Mouse (Mus musculus): ENCODE data around the gene Pex5l. TPM values are rescaled to one million over a fixed set of nuclear protein-coding genes. Genes with fewer than 3 reads are reported as not detected.

Pex5l gene
- polyA plus RNA-seq, 1 experiment: 2.4 TPM

DNA sequence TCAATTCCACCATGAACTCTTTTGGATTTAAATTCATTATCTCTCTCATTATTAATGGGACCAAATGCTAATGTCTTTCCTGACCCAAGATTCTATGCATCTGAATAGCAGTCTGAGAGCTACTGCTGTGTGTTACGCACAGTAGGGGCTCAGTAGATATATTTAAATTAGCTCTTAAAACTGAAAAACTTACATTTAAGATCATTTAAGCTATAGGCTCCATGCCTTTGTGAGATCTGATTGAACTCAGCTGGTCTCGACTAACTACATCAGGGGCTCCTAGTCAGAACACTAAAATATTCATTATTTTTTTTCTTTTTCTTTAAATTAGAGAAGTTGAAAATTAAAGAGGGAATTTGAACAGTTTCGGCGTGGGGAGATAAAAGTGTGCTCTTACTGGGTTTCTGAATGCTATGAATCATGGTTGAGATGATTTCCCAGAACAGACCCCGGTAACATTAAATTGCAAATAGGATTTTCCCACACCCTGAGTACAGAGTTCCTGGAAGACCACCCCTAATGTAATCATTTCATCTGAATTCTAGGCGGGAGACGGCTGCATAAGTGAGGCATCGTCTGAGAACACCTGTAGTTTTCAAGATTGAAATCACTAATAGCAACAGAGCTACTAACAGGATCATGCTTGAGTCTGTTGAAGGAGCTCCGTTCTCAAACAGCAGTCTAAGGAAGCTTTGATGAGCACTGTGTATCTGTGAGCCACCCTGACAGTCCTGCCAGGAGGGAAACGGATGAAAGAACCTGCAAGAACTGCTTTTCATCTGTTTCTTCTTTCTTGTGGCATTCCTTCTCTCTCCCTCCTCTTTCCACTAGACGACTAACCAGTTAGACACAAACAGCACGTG is 151.1 kb downstream of the Pex5l start:
- WGBS: 78% methylated on average over 12 of the region's 12 CpGs

DNA sequence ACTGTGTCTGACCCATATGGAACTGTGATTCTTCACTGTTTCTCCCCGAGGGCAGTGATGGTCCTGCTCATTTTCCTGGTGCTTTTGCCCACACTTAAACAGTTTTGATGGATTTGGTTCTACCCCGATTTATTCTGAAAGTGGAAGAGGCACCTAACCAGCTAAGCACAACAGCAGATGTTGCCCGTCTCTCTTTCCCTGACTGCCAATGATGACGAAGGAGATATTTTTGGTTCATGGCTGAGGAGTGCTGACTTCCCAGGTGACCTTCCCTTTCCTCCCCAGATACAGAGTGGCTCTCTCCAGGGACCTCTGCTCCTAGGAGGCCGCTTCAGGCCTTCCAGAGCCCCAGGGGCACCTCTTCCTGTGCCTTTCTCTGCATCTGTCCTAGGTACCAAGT is 155.2 kb downstream of the Pex5l start:
- Histone ChIP-seq H3K36me3 (ENCODE audit: control insufficient read depth, insufficient read depth, low read length) (no peaks in the 10 kb centered on the region), H3K4me3 (ENCODE audit: extremely low read depth, insufficient read depth, insufficient read length) (no peak overlapping the region), H3K27ac (ENCODE audit: insufficient read depth, low read length) (no peak overlapping the region), H3K27me3 (ENCODE audit: control insufficient read depth, insufficient read depth, low read length) (no peaks in the 10 kb centered on the region), H3K4me1 (ENCODE audit: control insufficient read depth, insufficient read depth, insufficient read length) (no peaks in the 10 kb centered on the region)
- TF ChIP-seq POLR2A (IDR thresholded peaks at IDR 0.05; ENCODE audit: low read depth, low read length) (no peak), CTCF (IDR thresholded peaks at IDR 0.05; ENCODE audit: extremely low read depth, insufficient read depth, insufficient read length, insufficient replicate concordance) (no peak)
- WGBS: 69% methylated on average over 5 of the region's 5 CpGs
- DNase-seq (ENCODE audit: low read depth in 1 of 2, low spot score in 2 of 2): no peak

More for the DNA sequence above, 151.1 kb downstream of the Pex5l start:
- Histone ChIP-seq H3K27ac (ENCODE audit: insufficient read depth, low read length) (no peak overlapping the region), H3K4me3 (ENCODE audit: extremely low read depth, insufficient read depth, insufficient read length) (no peak overlapping the region), H3K36me3 (ENCODE audit: control insufficient read depth, insufficient read depth, low read length) (no peaks in the 10 kb centered on the region), H3K27me3 (ENCODE audit: control insufficient read depth, insufficient read depth, low read length) (no peaks in the 10 kb centered on the region), H3K4me1 (ENCODE audit: control insufficient read depth, insufficient read depth, insufficient read length) (no peaks in the 10 kb centered on the region)
- TF ChIP-seq CTCF (IDR thresholded peaks at IDR 0.05; ENCODE audit: extremely low read depth, insufficient read depth, insufficient read length, insufficient replicate concordance) (no peak), POLR2A (IDR thresholded peaks at IDR 0.05; ENCODE audit: low read depth, low read length) (no peak)
- DNase-seq (ENCODE audit: low read depth in 1 of 2, low spot score in 2 of 2): no peak

DNA sequence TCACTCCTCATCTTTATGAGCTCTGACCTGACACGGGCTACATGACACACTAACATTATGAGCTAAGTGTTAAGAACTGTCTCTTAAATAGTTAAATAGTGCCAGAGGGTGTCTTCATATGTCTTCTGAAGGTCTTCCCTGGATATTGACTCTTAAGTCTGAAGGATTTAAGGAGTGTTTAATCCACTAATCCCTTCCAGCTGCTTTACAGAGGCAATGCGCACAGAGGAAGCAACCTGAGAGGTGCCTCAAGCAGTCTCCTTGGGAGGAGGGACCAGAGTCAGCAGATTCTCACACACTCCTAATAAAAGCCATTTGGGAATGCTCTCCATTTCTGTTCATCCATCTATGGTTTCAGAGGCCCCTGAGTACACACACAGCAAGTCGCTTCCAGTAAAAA is 157.9 kb downstream of the Pex5l start:
- 85% methylated on average over 3 of the region's 3 CpGs for WGBS
- no peak overlapping the region for H3K4me3 ChIP-seq (ENCODE audit: extremely low read depth, insufficient read depth, insufficient read length)
- no peak for DNase-seq (ENCODE audit: low read depth in 1 of 2, low spot score in 2 of 2)

DNA sequence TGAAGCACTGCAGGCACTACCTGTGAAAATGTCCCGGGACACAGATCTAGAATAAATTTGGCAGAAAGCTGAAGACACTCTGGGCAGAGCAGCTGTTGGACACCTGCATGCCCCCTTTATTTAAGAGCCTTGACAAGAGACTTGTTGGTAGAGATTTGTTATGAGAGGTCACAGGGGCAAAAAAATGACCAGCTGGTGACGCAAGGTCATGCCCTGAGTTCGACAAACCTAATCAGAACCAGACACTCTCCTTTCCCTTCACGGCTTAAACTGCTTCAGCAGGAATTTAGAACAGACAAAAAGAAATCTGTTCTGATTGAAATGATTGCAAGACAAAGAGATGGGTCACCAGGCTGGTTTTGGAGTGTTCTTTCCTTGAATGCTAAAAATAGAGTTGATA is 163.1 kb downstream of the Pex5l start:
- Histone ChIP-seq H3K36me3 (ENCODE audit: control insufficient read depth, insufficient read depth, low read length) (no peaks in the 10 kb centered on the region), H3K27me3 (ENCODE audit: control insufficient read depth, insufficient read depth, low read length) (no peaks in the 10 kb centered on the region), H3K27ac (ENCODE audit: insufficient read depth, low read length) (no peak overlapping the region), H3K4me3 (ENCODE audit: extremely low read depth, insufficient read depth, insufficient read length) (no peak overlapping the region), H3K4me1 (ENCODE audit: control insufficient read depth, insufficient read depth, insufficient read length) (no peaks in the 10 kb centered on the region)
- WGBS: 81% methylated on average over 4 of the region's 4 CpGs
- TF ChIP-seq POLR2A (IDR thresholded peaks at IDR 0.05; ENCODE audit: low read depth, low read length) (no peak), CTCF (IDR thresholded peaks at IDR 0.05; ENCODE audit: extremely low read depth, insufficient read depth, insufficient read length, insufficient replicate concordance) (no peak)
- DNase-seq (ENCODE audit: low read depth in 1 of 2, low spot score in 2 of 2): no peak

More for the DNA sequence above, 157.9 kb downstream of the Pex5l start:
- H3K36me3 ChIP-seq (ENCODE audit: control insufficient read depth, insufficient read depth, low read length): no peaks in the 10 kb centered on the region
- no peak for TF ChIP-seq CTCF (IDR thresholded peaks at IDR 0.05; ENCODE audit: extremely low read depth, insufficient read depth, insufficient read length, insufficient replicate concordance)
- no peak for TF ChIP-seq POLR2A (IDR thresholded peaks at IDR 0.05; ENCODE audit: low read depth, low read length)
- H3K4me1 ChIP-seq (ENCODE audit: control insufficient read depth, insufficient read depth, insufficient read length): no peaks in the 10 kb centered on the region
- no peak overlapping the region for H3K27ac ChIP-seq (ENCODE audit: insufficient read depth, low read length)
- H3K27me3 ChIP-seq (ENCODE audit: control insufficient read depth, insufficient read depth, low read length): no peaks in the 10 kb centered on the region

DNA sequence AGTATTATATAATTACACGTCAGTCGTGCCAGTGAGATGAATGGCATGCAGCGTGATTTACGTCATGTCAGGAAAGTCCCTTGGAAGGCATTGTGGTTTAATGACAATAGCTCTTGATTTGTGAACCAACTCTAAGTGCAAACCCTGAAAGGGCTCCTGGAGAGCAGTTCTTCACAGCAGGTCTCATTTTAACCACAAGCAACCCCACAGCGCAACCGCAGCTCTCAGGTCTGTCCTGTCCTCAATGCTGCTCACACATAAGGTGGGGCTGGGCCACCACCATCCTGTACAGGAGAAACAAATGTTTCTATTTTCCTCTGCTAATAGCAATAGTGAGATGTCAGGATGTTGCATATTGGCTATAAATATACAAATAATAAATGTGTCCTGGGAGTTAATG is 163.8 kb downstream of the Pex5l start:
- H3K4me1 ChIP-seq (ENCODE audit: control insufficient read depth, insufficient read depth, insufficient read length): no peaks in the 10 kb centered on the region
- no peak overlapping the region for H3K27ac ChIP-seq (ENCODE audit: insufficient read depth, low read length)
- no peaks in the 10 kb centered on the region for H3K27me3 ChIP-seq (ENCODE audit: control insufficient read depth, insufficient read depth, low read length)
- WGBS: 9% methylated on average over 6 of the region's 6 CpGs
- H3K36me3 ChIP-seq (ENCODE audit: control insufficient read depth, insufficient read depth, low read length): no peaks in the 10 kb centered on the region
- TF ChIP-seq POLR2A (IDR thresholded peaks at IDR 0.05; ENCODE audit: low read depth, low read length) (no peak), CTCF (IDR thresholded peaks at IDR 0.05; ENCODE audit: extremely low read depth, insufficient read depth, insufficient read length, insufficient replicate concordance) (no peak)
- no peak for DNase-seq (ENCODE audit: low read depth in 1 of 2, low spot score in 2 of 2)
- H3K4me3 ChIP-seq (ENCODE audit: extremely low read depth, insufficient read depth, insufficient read length): no peak overlapping the region

DNA sequence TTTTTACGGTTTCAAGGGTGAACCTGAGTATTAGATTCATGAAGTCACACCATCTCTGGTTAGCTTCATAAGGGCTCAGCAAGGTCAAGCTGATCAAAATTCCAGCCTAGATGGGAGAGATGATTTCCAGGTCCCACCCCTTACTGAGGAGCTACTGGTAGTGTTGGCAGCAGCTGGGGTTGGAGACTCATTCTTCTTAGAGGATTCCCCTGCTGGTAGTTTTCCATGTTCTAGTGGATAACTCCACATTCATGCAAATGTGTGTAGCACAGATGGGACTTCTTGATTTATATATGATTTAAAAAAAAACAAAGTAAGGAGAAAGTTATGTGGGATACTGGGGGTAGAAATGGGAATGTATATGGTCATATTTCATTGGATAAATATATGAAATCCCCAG is 172.8 kb downstream of the Pex5l start:
- TF ChIP-seq POLR2A (IDR thresholded peaks at IDR 0.05; ENCODE audit: low read depth, low read length) (no peak), CTCF (IDR thresholded peaks at IDR 0.05; ENCODE audit: extremely low read depth, insufficient read depth, insufficient read length, insufficient replicate concordance) (no peak)
- 94% methylated on average over 1 of the region's 1 CpGs for WGBS
- no peak overlapping the region for H3K4me3 ChIP-seq (ENCODE audit: extremely low read depth, insufficient read depth, insufficient read length)

More for the DNA sequence above, 172.8 kb downstream of the Pex5l start:
- Histone ChIP-seq H3K4me1 (ENCODE audit: control insufficient read depth, insufficient read depth, insufficient read length) (no peaks in the 10 kb centered on the region), H3K36me3 (ENCODE audit: control insufficient read depth, insufficient read depth, low read length) (no peaks in the 10 kb centered on the region), H3K27ac (ENCODE audit: insufficient read depth, low read length) (no peak overlapping the region), H3K27me3 (ENCODE audit: control insufficient read depth, insufficient read depth, low read length) (no peaks in the 10 kb centered on the region)
- no peak for DNase-seq (ENCODE audit: low read depth in 1 of 2, low spot score in 2 of 2)
